Mouse (Mus musculus): ENCODE measurements at regions not wholly inside any gene's neighbourhood (a gene's known extent, or its start where the extent isn't known, plus 50 kb on each side); places are given as distances from the start of the nearest gene placed in this dataset.

- no peak for DNase-seq
Observed at GRCm38 (mm10) chr17:45865944-45866343, 132.3 kb upstream of the 1600014C23Rik start.

DNA sequence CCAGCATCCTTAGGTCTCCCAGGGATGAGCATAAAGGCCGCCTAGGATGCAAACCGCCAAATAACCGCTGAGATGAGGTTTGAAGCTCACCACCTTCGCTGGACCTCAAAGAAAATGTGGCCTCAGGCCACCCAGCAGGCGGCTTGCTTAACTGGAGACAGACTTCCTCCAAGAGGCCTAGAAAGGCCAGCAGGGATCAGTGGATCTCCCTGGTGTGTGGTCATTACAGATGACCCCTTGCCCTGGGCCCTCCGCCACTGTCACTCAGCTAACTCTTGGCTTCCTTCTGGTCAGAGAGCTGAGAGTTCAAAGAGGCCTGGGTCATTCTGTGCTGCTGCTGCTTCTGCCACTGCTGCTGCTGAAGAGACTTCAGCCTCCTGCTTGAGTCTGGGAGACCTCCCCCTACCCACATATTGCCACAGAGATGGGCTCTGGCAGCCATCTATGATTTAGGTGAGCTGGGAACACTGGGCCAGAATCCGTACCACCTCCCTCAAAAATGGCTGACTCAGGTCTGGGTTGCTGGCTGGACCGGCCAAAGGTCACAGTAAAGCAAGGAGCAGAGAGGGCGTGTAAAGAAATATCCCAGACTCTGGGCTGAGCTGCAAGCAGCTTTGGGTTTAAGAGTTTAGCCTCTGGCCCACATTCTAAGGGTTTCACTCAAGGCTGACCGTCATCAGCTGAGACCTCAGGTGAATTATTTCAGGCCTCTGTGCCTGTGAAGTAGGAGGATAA, 130.0 kb upstream of the 1600014C23Rik start:
- no peak for DNase-seq

- no peak for DNase-seq
Observed at GRCm38 (mm10) chr17:45863031-45863430, 129.4 kb upstream of the 1600014C23Rik start.

- DNase-seq, result no peak
Observed at GRCm38 (mm10) chr17:45859441-45859840, 125.8 kb upstream of the 1600014C23Rik start.

- no peak for DNase-seq
Observed at GRCm38 (mm10) chr17:45853931-45854653, 120.4 kb upstream of the 1600014C23Rik start.

- no peak for DNase-seq
Observed at GRCm38 (mm10) chr17:45852402-45852801, 118.8 kb upstream of the 1600014C23Rik start.

DNA sequence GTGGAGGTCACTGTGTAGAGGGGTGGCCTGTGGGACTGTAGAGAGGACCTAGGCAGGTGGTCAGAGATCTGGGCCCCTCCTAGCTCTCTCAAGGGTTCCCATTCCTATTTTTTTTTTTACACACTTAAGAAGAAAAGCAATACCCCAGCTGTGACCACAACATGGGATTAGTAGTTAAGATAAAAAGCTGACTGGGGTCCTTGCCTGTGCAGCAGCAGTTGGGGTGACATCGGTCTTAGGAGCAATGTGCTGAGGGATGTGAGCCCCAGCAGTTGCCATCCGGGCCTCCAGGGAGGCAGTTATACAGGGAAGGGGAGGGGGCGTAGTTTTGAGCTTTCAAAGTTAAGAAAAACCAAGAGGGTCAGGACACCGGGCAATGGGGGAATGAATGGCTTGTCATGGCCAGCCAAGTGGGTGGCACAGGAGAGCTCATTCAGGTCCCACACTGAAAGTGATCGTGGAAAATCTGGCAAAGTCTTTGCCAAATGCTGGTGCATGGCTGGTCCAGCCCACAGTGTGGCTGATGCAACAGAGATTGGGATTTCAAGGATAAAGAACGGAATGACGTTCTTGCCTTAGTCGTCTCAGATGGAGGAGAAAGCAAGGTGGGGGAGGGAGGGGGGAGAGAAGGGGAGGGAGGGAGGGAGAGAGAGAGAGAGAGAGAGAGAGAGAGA, 118.2 kb upstream of the 1600014C23Rik start:
- no peak for DNase-seq

DNA sequence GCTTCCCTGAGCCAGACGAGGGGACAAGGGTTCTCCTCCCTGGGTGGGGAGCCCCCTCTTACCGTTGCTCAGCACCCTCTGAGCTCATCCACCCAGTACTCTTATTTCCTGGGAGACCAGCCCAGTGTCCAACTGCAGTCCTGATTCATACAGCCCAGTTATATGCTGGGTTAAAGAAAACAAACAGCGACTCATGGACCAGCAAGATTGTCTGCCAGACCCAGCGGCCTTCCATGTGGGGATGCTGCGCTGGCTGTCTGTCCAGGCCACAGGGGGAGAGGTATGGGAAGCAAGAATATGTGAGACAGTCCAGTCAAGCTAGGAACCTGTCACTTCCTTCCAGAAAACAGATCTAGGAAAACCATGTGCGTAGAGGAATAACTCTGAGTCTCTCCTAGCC, 117.3 kb upstream of the 1600014C23Rik start:
- DNase-seq, result no peak

DNA sequence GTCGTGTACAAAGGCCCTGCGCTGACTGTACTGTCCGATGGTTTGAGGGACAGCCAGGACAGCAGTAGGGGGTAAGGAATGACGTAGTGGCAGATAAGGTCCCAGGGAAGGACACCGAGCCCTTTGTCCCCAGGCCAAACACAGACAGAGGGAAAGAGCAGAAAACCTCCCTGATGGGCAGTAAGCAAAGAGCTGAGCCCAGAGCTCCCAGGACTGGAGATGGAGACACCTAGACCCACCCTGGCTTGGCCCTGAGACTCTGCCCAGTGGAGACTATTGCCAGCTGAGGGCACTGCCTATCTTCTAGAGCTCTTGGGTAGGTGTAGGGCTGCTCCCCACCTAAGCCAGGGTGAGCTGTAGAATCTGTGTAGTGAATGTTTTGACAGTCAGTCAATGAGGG, 116.5 kb upstream of the 1600014C23Rik start:
- DNase-seq, result no peak

- DNase-seq, result peak; percentile 26
Observed at GRCm38 (mm10) chr17:45848605-45849004, 115.0 kb upstream of the 1600014C23Rik start.

DNA sequence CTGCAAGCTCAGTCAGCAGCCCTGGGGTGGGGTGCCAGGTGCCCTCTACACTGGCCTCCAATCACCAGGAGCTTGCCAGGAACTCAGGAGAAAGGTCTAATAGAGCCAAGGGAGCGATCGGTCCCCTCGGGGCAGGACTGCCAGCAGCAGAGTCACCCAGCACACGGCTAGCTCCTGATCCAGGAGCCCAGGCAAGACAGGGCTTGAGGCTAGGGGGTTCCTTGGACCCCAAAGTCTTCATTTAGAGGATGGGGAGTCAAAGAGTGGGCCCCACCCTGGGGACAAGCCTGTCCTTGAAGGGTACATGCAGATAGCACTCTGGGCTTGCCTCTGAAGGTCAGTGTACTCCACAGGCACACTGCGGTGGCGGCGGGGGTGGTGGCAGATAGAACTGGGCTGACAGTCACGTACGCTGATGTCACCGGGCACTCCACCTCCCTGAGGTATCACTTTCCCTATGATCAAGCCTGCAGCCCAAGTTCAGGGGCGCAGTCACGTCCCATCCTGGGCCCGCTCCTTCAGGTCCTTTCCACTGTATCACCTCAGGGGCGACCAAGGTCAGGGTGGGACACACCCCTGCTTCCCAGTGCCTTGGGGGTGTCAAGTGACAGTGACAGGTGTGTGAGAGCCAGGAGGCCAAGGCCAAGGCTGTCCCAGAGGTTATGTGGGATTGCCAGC, 114.2 kb upstream of the 1600014C23Rik start:
- no peak for DNase-seq

- DNase-seq, result no peak
Observed at GRCm38 (mm10) chr17:45845832-45846231, 112.2 kb upstream of the 1600014C23Rik start.

- no peak for DNase-seq
Observed at GRCm38 (mm10) chr17:45836731-45837130, 103.1 kb upstream of the 1600014C23Rik start.

DNA sequence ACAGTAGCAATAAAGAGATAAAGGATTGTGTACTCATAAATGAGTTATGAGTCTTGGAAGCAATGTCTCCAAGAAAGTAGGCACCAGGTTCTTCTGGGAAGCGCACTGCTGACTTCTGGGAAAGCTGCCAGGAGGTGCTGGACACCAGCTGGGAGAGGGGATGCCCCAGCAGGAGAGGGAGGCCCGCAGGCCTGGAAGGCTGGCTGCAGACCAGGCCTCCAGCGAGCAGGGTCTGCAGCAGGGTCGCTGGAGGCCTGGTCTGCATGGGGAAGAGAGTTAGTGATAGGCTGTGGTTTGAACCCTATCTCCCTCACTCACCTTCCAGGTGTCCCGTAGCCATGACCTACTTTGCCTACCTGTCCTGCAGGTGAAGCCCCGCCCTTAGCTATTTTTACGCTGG, 102.6 kb upstream of the 1600014C23Rik start:
- DNase-seq, result no peak

GRCm38 (mm10) chr17:45834518-45835071, 101.0 kb upstream of the 1600014C23Rik start:
- DNase-seq, result no peak

DNA sequence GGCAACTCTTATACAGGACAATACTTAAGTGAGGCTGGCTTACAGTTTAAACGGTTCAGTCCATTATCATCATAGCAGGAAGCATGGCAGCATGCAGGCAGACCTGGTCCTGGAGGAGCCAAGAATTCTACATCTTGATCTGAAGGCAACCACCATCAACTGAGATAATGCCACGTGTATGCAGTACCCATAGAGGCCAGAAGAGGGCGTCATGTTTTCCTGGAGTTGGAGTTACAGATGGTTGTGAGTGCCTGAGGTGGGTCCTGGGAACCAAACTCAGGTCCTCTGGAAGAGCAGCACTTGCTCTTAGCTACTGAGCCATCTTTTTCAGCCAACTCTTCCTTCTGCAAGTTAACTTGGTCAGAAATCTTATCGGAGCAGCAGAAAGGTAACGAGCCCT, 96.7 kb upstream of the 1600014C23Rik start:
- no peak for DNase-seq

DNA sequence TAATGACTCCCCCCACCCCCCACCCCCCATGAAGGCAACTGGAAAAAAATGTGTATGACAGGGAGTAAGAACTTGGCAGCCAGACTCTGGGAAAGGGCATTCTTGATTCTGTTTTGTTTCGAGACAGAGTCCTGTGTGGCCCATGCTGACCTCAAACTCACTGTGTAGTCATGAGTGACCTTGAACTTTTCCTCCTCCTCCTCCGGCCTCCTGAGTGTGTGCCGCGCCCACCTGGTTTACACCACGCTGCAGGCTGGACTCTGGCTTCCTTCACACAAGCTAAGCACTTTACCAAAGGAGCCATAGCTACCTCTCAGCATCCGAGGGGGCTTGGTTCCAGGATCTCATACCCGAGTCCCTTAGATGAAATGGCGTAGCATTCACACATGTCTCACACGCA, 95.9 kb upstream of the 1600014C23Rik start:
- DNase-seq, result no peak

- no peak for DNase-seq
Observed at GRCm38 (mm10) chr17:45828843-45829242, 95.2 kb upstream of the 1600014C23Rik start.

DNA sequence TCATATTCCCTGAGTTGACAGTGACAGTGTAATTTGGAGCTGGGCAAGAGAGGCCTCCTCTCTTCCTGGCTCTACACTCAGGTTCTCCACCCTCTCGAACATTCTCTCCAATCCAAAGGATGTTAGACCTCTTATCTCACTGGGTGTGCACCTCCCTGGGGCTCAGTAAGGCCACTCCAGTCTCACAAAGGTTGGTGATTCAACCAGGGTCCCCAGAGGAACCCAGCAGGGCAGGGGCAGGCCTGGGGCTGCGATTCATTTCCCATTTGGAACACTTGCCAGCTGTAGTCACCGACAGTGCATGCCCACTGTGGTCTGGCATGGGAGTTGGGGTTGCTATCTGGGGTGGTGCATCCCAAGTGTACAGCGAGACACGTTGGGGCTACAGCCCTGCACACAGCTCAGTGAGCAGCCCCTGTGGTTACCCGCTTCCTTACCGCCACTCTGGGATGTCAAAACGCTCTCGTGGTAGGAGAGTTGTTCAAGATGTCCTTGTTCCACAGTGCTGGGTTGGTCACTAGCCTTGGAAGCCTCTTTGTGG, 94.7 kb upstream of the 1600014C23Rik start:
- DNase-seq, result no peak

- DNase-seq, result no peak
Observed at GRCm38 (mm10) chr17:45824977-45825376, 91.3 kb upstream of the 1600014C23Rik start.

- DNase-seq, result no peak
Observed at GRCm38 (mm10) chr17:45823501-45823900, 89.9 kb upstream of the 1600014C23Rik start.

DNA sequence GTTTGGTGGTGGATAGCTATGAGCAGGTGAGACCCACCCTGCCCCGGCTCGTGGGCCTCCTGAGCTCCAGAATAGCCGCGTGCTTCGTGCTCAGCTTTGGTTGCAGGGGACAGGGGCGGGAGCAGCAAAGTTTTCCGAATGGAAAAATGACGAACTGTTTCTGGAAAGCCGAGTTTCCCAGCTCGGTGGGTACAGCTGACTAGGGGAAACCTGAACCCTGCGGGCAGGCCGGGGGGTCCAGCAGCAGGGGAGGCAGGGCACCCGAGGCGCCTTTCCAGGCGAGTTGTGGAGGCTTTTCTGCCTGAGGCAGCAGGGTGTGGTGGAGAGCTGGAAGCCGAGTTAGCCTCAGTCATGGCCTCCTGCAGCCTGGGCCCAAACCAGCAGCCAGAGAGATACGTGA, 88.8 kb upstream of the 1600014C23Rik start:
- DNase-seq, result no peak

GRCm38 (mm10) chr17:45821356-45821755, 87.7 kb upstream of the 1600014C23Rik start:
- DNase-seq, result no peak

All from right cerebral cortex, postnatal 14 days (tissue).